Mouse (Mus musculus): ENCODE data around the gene Pax8.

Pax8 gene

DNA sequence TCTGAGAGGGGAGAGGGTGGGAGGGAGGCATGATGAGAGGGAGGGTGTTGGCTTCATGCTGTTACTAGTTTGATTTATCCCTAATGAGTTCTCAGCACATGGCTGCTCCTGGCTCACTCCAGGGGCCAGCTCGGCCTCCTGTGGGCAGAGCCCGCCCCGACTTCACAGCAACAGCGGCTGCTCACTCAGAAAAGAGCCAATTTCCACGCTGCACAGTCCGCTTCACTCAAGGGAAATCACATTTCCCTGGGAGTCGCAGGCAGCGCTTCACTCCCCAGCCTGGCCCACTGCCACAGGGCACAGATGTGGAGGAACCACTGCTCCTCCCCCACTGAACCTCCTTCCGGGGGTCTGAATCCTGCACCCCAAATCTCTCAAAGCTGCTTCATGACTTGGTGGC is 58.7 kb downstream of the Pax8 start:
- DNase-seq (ENCODE audit: low read depth, low spot score) = no peak

DNA sequence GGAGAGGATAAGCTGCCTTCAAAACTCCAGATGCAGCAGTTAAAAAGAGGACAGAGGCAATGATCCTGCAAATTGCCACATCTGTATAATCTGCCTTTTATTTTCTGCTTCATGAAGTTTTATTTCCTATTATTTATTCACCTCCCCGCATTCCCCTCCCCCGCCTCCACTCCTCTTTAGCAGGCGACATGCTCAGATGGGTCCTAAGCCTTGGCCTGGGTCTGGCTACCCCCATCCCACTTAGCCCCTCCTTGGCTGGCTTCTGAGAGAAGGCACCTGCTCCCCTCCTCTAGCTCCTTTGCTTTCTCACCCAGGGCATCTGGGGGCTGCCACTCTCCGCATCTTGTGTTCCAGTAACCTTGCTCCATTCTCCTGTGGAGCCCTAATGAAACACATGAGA is 61.7 kb downstream of the Pax8 start:
- no peak for DNase-seq (ENCODE audit: low read depth, low spot score)

- no peak for DNase-seq (ENCODE audit: low read depth, low spot score)
Measured at GRCm38 (mm10) chr2:24413172-24413571, 62.2 kb downstream of the Pax8 start.

DNA sequence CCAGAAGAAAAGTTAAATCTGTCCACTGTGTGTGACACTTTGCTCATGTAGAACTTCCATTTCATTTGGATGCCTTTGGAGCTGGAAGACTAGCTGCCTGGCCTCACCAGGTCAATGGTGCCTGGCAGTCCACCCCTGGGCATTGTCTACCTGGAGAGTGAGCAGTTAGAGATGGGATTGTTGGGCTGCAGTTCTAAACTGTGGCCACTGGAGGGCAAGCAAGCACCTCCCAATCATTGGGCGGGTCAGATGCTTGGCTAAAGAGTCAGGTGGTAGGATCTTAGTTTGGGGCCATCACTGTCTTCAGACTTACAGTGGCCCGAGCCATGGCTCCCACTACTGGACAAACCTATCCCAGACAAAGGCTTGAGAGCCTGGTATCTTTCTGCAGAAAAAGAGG is 66.2 kb downstream of the Pax8 start:
- peak; percentile 61 for DNase-seq (ENCODE audit: low read depth, low spot score)

DNA sequence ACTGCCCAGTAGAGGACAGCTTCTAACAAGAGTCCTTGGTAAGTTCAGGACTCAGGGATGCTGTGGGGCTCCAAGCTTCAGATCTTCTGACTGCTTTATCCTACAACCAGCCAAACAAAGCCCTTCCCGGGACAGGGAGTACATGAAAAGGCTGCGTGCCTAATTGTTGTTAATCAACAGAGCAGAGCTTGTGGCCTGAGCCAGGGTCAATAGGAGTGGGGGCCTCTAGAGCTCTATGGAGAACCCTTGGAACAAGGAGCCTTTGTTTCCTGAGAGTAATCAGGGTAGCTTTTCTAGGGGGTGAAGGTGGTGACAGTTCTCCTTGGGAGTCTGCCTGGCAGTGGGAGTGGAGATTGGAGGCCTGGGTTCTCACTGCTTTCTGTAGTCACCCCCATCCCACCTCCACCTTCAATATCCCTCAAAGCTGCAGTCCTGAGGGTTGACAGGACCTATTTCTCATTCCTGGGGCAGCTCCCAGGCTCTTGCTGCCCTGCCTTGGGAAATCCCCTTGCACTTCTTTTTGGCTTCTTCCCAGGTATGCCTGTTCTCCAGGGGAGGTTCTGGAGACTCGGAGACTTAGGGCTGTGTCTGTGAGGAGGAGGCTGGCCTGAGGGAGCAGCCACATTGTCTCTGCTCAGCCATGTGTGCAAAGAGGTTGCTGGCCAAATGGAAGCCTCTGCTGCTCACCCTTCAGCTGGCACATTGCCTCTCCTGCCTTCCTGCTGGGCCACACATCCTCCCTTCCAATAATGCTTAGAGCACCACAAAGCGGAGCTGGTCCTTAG is 67.5 kb downstream of the Pax8 start:
- no peak for DNase-seq (ENCODE audit: low read depth, low spot score)

- peak; percentile 65 for DNase-seq (ENCODE audit: low read depth, low spot score)
Measured at GRCm38 (mm10) chr2:24405345-24406012, 69.9 kb downstream of the Pax8 start.

GRCm38 (mm10) chr2:24400711-24401110 is 74.7 kb downstream of the Pax8 start:
- no peak for DNase-seq (ENCODE audit: low read depth, low spot score)

- DNase-seq (ENCODE audit: low read depth, low spot score) = no peak
Measured at GRCm38 (mm10) chr2:24397115-24397514, 78.3 kb downstream of the Pax8 start.

- DNase-seq (ENCODE audit: low read depth, low spot score) = no peak
Measured at GRCm38 (mm10) chr2:24393251-24393650, 82.1 kb downstream of the Pax8 start.

DNA sequence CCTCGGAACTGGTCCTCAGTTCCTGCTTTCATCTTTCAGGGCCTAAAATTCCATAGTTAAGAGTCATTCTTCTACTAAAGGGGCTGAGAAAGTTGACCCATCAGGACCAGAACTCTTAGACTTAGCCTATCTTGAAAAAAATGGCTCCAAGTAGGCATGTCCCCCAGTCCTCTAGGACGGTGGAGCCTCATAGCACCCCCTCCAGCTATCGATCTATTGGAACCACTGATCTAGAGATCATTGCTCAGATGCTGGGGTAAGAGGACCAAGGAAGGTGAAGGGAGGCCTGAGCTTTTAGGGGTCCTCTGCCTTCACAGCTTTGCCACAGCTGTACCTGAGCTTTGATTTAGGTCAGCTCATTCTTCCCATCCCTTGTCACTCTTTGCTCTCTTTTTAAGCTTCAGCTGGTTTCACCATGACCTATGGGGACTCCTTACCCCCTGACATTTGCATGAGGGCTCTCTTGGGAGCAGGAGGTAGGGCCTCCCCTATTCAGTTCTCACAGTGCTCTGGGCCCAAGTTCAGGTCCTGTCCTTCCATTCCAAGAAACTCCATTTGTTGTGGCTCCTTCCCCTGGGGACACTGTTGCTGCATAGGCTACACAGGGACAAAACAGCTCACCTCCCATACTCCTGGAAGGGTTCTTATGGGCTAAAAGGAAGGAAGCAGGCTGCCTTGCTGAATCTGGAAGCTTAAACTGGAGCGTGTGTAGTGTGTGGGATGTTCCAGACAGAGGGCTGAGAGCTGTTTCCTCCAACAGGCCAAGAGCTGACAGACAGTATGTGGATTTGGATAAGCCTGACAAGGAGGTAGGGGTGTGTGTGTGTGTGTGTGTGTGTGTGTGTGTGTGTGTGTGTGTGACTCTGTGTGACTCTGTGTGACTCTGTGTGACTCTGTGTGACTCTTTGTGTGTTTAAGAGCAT is 87.8 kb downstream of the Pax8 start:
- no peak for DNase-seq (ENCODE audit: low read depth, low spot score)

DNA sequence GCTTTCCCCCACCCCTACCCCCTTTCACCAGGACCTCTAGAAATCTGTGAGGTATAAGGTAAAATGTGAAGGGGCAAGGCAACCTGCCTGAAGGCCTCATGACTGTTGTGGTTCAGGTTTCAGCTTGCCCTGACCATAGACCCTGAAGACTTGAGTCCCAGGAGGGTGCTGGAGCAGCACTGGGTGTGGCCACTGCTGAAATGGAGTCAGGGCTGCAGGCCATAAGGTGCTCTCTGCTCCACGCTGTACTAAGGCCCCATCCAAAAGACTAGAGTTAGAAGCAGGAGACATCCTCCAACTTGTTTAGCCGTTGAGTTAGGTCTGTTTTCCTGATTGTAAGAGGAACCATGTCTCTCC is 88.5 kb downstream of the Pax8 start:
- DNase-seq (ENCODE audit: low read depth, low spot score) = no peak

GRCm38 (mm10) chr2:24386158-24386963 is 89.0 kb downstream of the Pax8 start:
- no peak for DNase-seq (ENCODE audit: low read depth, low spot score)

DNA sequence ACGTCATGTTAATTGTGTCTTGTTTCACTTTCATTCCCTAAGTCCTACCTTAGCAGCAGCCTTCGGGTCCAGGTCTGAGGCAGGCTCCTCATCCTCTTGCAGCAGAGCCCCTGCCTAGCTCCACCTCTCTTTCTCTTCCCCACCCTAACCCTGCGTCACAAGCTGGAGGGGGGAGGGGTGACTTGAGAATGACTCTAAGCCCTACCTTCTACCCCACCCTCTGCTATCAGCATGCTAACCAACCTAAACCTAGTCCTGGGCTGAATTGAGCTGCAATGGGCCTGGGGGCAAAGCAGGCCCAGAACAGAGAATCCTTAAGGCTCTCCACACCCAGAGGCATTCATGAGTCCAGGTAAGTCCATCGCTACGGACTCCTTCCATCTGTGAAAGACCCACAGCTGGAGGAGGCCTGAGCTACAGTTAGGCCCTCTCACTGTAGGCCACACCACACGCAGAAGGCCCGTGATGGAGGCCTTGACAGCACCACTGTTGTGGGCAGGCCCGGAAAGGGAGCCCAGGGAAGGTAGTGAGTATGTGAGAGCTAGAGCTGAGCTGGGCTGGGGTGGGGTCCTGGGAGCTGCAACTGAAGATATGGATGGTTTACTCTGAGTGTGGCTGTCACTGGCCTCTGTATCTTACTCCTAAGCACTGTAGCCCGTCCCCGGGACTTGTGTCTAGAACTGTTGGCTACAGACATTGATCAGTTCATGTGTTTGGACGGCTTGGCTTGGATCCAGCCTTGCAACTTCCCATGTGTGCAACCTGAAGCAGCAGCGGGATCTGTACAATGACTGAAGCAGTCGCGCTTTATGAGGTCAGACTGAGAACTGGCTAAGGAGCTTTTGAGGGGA is 90.1 kb downstream of the Pax8 start:
- no peak for DNase-seq (ENCODE audit: low read depth, low spot score)

DNA sequence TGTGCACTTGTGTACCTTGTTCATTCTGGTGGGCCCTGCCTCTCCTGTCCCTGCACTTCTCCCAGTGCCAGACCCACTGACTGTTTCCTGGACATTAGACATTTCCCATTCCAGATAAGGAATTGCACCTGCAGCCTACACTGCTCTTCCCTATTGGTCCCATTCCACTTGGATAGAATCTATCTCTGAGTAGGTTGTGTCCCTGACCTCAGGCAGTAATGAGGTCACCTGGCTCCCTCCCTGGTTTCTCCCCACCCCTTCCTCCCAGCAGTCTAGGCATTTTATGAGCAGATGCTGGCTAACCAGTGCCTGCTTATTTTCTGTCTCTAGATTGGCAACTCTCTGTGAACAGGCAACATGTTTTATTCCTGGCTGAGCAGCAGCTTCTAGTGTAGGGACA is 91.0 kb downstream of the Pax8 start:
- no peak for DNase-seq (ENCODE audit: low read depth, low spot score)

- no peak for DNase-seq (ENCODE audit: low read depth, low spot score)
Measured at GRCm38 (mm10) chr2:24383636-24384035, 91.8 kb downstream of the Pax8 start.

DNA sequence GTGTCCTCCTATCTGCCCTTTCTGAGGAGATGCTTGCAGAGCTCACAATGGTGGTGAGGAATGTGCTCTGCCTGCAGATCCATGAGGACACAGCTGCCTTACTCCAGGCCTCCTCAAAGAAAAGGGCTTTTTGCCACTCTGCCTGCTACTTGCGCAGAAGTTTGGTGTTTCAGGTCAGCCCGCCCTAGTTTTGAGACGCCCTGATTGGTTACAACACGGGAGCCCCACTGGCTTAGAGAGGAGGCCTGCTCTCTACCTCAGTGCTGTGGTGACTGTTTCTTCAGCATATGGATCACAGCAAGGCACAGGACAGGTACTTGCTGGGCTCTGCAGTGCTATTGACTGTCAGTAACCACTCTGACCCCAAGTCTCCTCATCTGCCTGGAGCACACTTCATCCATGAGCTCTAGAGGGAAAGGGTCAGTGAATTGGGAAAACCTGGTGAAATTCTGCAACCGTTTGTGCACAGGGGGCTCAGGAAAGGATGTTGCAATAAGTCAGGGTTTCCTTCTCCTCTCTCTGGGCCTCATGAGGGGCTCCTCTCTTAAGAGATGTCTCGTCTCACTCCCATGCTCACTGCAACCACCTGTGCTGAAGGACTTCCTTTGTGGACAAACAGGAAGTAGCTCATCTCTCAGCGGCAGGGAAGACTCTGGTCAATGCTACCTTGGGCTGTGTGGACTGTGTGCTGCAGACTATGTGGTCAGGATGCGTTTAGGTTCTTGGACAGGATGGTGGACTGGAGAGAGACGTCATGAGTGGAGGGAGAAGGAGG is 92.8 kb downstream of the Pax8 start:
- no peak for DNase-seq (ENCODE audit: low read depth, low spot score)

GRCm38 (mm10) chr2:24378747-24379450 is 96.5 kb downstream of the Pax8 start:
- DNase-seq (ENCODE audit: low read depth, low spot score) = no peak

Measured in retina, postnatal 7 days (tissue).